Comparison of ENCODE assay signal across 7 mouse cellular contexts in genomic region chr3:79221296-79222191, GRCm38 (mm10).
DNase-seq lines count a peak whose midpoint lies in the region; ATAC-seq and TF ChIP-seq lines count a peak whose summit lies in the region.

No protein-coding gene starts in this region.

- no peak overlapping the region for H3K9ac ChIP-seq in embryonic facial prominence, embryonic 11.5 days (replicated peaks; ENCODE audit: low read length)
- no peak overlapping the region for H3K9ac ChIP-seq in heart, embryonic 16.5 days (ENCODE audit: low read length)
- no peak overlapping the region for H3K9ac ChIP-seq in kidney, postnatal 0 days (ENCODE audit: low read depth, low read length)
- H3K9ac ChIP-seq in lung, embryonic 14.5 days = no peak overlapping the region

- ATAC-seq in embryonic facial prominence, embryonic 11.5 days (replicated peaks; ENCODE audit: insufficient number of reproducible peaks, low FRiP score, low TSS enrichment, low read depth) = peak; percentile 63; the same call in 1 of the 2 replicates
- ATAC-seq in heart, embryonic 16.5 days (replicated peaks; ENCODE audit: extremely low read depth, insufficient read depth, low FRiP score) = 0 out of 2 replicates have a peak, but pooled peaks have one; percentile 14
- no peak; the same call in 1 of the 2 replicates for ATAC-seq in kidney, postnatal 0 days (replicated peaks; ENCODE audit: low FRiP score, low read depth)
- peak; percentile 57 for ATAC-seq in lung, embryonic 14.5 days (ENCODE audit: insufficient read depth)
- ATAC-seq in neutrophil, adult 5-6 weeks (ENCODE audit: extremely low read depth, insufficient number of reproducible peaks, low FRiP score, poor library complexity, severe bottlenecking) = peak; percentile 79

- no peak overlapping the region for H3K4me3 ChIP-seq in embryonic facial prominence, embryonic 11.5 days (ENCODE audit: low read depth, low read length)
- no peak overlapping the region for H3K4me3 ChIP-seq in heart, embryonic 16.5 days (ENCODE audit: low read length)
- no peak overlapping the region for H3K4me3 ChIP-seq in kidney, postnatal 0 days (replicated peaks; ENCODE audit: low read depth, low read length)
- no peak overlapping the region for H3K4me3 ChIP-seq in lung, embryonic 14.5 days (ENCODE audit: low read depth, low read length)

- H3K27me3 ChIP-seq in embryonic facial prominence, embryonic 11.5 days (ENCODE audit: control insufficient read depth, insufficient read depth, low read length) = no peaks in the 10 kb centered on the region
- H3K27me3 ChIP-seq in heart, embryonic 16.5 days (ENCODE audit: control insufficient read depth, insufficient read depth, low read length) = no peaks in the 10 kb centered on the region
- no peaks in the 10 kb centered on the region for H3K27me3 ChIP-seq in kidney, postnatal 0 days (ENCODE audit: insufficient read depth, low read length)
- no peaks in the 10 kb centered on the region for H3K27me3 ChIP-seq in lung, embryonic 14.5 days (ENCODE audit: insufficient read depth, low read length)

- TF ChIP-seq CTCF in kidney, postnatal 0 days (IDR thresholded peaks at IDR 0.05; ENCODE audit: low read depth) = peak; percentile 81
- peak; percentile 74 for TF ChIP-seq CTCF in lung, embryonic 14.5 days (IDR thresholded peaks at IDR 0.05; ENCODE audit: low read depth)

- H3K4me1 ChIP-seq in embryonic facial prominence, embryonic 11.5 days (ENCODE audit: control insufficient read depth, insufficient read depth, low read length) = no peaks in the 10 kb centered on the region; the same call in 1 of the 2 replicates
- peaks cover 22% of the 10 kb centered on the region for H3K4me1 ChIP-seq in heart, embryonic 16.5 days (ENCODE audit: control insufficient read depth, insufficient read depth, low read length)
- peaks cover 25% of the 10 kb centered on the region; the same call in 1 of the 2 replicates for H3K4me1 ChIP-seq in kidney, postnatal 0 days (replicated peaks; ENCODE audit: insufficient read depth, low read length)
- H3K4me1 ChIP-seq in lung, embryonic 14.5 days (ENCODE audit: insufficient read depth) = peaks cover 4% of the 10 kb centered on the region; the same call in 1 of the 2 replicates

- no peak overlapping the region for H3K4me2 ChIP-seq in embryonic facial prominence, embryonic 11.5 days (ENCODE audit: low read depth, low read length)
- no peak overlapping the region for H3K4me2 ChIP-seq in heart, embryonic 16.5 days (ENCODE audit: low read depth, low read length)
- H3K4me2 ChIP-seq in kidney, postnatal 0 days (ENCODE audit: low read length) = no peak overlapping the region
- no peak overlapping the region for H3K4me2 ChIP-seq in lung, embryonic 14.5 days

- H3K36me3 ChIP-seq in embryonic facial prominence, embryonic 11.5 days (replicated peaks; ENCODE audit: control insufficient read depth, insufficient read depth, low read depth, low read length) = no peaks in the 10 kb centered on the region
- H3K36me3 ChIP-seq in heart, embryonic 16.5 days (ENCODE audit: control insufficient read depth, insufficient read depth) = no peaks in the 10 kb centered on the region
- no peaks in the 10 kb centered on the region for H3K36me3 ChIP-seq in kidney, postnatal 0 days (ENCODE audit: insufficient read depth, low read length)
- H3K36me3 ChIP-seq in lung, embryonic 14.5 days (ENCODE audit: insufficient read depth) = no peaks in the 10 kb centered on the region

- no peaks in the 10 kb centered on the region for H3K9me3 ChIP-seq in embryonic facial prominence, embryonic 11.5 days (replicated peaks; ENCODE audit: control insufficient read depth, low read length)
- H3K9me3 ChIP-seq in heart, embryonic 16.5 days (replicated peaks; ENCODE audit: control insufficient read depth, low read length) = no peaks in the 10 kb centered on the region
- H3K9me3 ChIP-seq in kidney, postnatal 0 days (replicated peaks; ENCODE audit: low read length) = no peaks in the 10 kb centered on the region
- no peaks in the 10 kb centered on the region for H3K9me3 ChIP-seq in lung, embryonic 14.5 days (ENCODE audit: low read depth, low read length)

- WGBS in embryonic facial prominence, embryonic 11.5 days = 44% methylated on average over 9 of the region's 9 CpGs
- WGBS in heart, embryonic 16.5 days = 40% methylated on average over 9 of the region's 9 CpGs
- 39% methylated on average over 9 of the region's 9 CpGs for WGBS in kidney, postnatal 0 days
- WGBS in lung, embryonic 14.5 days = 38% methylated on average over 9 of the region's 9 CpGs

- no peak overlapping the region for H3K27ac ChIP-seq in embryonic facial prominence, embryonic 11.5 days (replicated peaks; ENCODE audit: low read depth, low read length)
- no peak overlapping the region for H3K27ac ChIP-seq in heart, embryonic 16.5 days (ENCODE audit: low read length)
- no peak overlapping the region; the same call in 1 of the 2 replicates for H3K27ac ChIP-seq in kidney, postnatal 0 days
- no peak overlapping the region for H3K27ac ChIP-seq in lung, embryonic 14.5 days (ENCODE audit: low read depth)

- peak; percentile 55 for DNase-seq in MEL-GATA-1-ER (ENCODE audit: extremely low read depth, low read depth)
- peak; percentile 62 to 73 for DNase-seq in adrenal gland, postnatal 36 days
- DNase-seq in embryonic facial prominence, embryonic 11.5 days (ENCODE audit: low spot score) = peak; percentile 86
- DNase-seq in kidney, postnatal 0 days (ENCODE audit: low spot score) = peak; percentile 84
- DNase-seq in lung, embryonic 14.5 days = peak; percentile 90
